In genomic region chr8:94206256-94206655, GRCm38 (mm10) we compare ENCODE assay signal across 1 mouse cellular context. TPM values are rescaled to one million over a fixed set of nuclear protein-coding genes. Genes with fewer than 3 reads are reported as not detected.
"Had no signal": no experiment of that assay in that cellular context is flagged by ENCODE, and none has a peak within 500 bp of the region (broad histone marks: within the 10 kb centered on the region; RNA-seq: fewer than 3 reads in every experiment).

No protein-coding gene starts in this region.

RNA-seq across cellular contexts. Expression of gene Mt3, which starts 53.8 kb away (rescaled TPM):
- total RNA-seq: liver, adult 2 months had no signal
